Mouse (Mus musculus) R1 (cell line): ENCODE measurements around the gene Clmp.
A peak's percentile ranks its signal among the peaks of the same experiment; 100 is the strongest.

Experiments used
- DNase-seq: peaks from one replicate; pipeline ENCODE4 v3.0.0-alpha.2; 2018; ENCODE audit warnings: low read depth, low spot score

Gene Clmp

DNA sequence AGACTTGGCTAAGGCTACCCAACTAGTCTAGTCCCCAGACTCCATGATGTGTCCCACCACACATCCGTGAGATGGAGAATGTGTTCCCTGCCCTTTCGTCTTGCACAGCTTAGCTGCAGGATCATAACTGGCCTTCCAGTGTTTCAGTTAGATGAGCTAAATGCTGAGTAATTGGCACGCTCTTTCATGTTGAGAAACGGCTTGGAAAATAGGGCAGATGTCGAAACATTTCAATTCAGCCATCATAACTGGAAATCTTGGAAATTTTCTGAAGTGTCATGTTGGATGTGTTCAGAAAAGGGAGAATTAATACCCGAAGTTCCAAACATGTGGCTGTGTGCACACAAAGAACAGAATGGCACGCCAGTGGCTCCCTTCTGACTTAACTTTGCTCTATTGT, 4.7 kb downstream of the Clmp start:
- no peak for DNase-seq

DNA sequence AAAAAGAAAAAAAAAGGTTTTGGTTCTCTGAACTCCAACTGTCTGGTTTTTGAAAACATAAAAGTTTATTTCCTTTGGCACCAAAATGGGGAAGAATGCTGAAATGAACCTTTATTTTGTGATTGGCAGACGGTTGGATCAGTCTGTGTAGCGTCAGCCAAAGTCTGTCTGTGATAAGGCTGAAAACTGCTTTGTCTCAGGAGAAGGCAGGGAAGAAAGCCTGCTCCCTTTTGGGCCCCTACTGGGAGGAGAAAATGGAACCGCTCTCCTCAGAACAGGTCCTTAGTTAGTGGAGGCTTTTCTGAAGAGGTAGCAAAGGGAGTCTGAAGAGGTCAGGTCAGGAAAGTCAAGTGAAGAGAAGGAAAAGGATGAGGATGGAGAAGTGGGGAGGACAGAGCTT, 7.3 kb downstream of the Clmp start:
- DNase-seq: no peak

DNA sequence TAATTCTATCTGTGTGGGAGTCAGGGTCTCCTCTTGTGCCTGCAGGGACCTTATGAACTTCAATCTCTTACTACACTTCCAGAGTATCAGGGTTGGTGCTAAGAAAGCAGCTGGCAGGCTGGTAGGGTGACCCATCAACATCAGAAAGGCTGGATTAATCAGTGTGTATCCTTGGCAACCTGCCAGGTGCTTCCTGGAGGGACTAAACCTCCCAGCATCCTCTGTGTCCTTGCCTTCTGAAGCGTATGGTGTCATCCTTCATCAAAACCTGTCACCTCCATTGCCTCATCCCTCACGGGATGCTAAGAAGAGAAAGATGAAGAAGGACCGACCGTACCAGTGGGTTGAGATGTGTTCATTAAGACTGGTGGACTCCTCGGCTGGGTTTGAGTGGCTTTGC, 8.0 kb downstream of the Clmp start:
- DNase-seq: peak; percentile 11

DNA sequence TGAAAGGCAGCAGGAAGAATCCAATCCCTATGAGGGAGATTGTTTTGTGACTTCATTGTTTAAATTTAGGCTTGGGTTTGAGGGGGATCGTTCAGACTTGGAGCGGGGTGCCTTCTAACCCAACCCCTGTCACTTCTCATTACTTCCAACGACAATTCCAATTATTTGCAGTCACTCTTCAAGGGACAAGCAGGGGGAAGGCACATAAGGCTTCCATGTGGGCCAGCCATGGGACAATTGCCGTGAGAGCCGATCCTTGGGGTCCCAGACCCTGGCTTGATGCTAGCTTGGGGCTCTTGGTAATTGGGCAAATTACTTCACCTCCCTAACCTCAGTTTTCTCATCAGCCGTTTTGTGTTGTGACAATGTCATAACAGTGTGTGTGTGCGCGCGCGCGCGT, 8.5 kb downstream of the Clmp start:
- no peak for DNase-seq

DNA sequence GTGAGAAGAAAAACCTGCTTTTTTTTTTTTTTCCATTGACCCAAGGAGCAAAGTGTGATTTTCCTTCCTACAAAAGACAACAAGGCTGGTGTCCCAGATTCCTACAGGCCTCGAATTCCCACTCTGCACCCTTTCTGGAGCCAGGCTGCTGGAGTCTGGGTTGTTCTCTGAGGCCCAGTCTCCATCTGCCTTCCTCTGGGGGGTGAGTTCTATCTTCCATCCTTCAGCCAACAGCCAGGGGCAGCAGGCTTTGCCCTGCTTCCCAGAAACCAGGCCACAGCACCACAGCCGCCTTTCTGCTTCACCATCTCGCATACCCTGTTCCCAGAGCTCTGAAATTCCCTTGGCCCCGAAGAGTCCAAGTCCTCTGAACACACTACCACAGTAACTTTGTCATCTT, 10.3 kb downstream of the Clmp start:
- no peak for DNase-seq

DNA sequence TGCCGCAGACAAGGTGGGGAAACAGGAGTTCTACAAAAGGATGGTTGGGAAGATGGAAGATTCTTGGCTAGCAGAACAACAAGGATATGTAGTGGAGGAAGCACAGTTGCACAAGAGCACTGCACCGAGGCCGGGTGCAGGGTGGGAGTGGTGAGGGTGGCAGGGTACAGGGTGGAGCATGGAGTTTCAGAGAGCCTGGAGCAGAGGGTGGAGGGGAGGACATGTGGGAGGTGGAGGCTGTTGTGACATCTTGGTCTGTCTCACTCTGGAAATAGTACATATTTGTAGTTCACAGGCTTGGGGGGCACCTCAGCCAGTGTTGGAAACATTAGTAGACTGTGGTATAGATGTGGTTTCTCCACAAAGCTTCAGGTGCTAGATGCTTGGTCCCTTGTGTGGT, 13.4 kb downstream of the Clmp start:
- no peak for DNase-seq

DNA sequence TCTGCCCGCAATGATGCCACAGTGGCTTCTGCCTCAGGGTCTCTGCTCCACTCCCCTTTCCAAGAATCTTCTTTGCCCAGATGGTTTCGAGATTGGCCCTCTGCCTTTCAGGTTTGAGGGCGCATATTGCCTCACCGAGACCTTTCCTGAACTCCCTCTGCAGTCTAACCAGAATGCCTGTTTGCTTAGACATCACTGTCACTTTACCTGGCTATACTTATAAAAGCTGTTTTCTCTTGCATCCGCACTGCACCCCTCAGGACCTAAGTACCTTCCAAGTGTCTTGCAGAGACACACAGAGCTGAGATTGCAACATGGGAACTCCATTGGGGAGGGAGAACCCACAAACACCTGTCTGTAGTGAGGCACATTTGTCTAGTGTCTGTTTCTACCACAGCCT, 14.5 kb downstream of the Clmp start:
- no peak for DNase-seq

DNA sequence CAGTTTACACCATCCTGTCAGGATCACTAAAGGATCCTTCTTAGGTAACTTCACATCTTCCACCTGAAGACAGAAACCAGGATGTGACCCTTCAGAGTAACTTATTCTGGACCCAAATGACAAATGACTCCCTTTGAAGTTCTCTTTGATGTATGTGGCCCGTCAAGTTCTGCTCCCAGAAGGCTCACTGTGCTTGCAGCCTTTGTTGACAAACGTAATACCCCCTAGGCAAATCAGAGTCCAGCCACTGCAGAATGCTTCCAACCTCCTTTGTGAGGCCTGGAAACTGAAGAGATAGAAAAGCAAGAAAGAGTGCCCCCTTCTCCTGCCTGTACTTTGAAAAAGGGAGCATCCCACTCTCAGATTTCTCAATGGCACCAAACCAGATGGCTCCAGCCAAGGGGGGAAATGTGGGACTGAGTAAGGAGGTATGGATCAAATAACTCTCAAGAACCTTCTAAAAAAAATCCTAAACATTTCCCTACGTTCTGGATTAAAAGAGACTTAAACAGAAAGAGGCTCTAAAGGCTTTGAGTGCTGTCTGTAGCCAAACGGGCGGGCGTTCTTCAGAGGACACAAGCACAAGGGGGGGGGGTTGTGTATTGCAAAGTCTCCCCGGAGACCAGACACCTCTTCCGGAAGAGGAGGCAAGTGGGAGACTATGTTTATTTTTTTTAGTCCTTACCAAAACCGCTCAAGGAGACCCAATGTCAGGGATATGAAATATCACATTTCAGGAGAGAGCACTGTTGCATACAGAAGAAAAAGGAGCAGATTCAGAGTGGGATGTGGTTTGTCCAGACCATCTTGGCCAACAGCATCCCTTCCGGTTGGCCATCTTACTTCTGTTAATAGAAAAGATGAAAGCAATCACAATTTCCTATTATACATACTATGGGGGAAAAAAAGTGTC, 18.9 kb downstream of the Clmp start:
- no peak for DNase-seq

DNA sequence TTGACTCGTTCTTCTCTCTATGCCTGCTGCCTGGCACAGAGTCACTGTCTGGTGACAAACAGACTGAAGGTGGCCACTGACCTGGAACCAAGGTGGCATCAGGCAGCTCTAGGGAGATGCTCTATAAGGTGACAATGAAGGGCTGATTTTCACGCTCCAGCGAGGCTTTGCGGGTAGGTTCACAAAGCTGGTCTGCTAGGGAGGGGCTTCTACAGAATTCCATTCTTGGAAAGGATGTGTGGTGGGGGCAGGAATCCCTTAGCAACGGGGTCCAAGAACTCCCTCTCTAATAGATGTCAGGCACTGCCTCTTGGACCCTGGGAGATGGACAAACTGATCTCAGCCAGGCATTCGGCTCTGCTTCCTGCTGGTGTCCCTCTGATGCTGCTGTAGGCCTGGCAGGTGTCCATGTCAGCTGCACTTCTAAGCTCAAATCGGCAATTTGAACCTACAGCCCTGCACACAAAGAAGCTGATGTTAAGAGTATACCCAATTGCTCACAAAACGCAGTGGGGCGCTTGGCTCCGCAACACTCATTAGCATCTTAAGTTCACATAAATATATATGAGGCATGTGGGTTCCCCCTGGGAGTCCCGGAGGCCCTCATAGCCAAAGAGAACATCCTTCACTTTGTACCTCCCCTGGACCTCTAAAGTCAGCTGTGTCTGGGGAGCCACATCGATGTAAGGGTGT, 22.8 kb downstream of the Clmp start:
- no peak for DNase-seq

DNA sequence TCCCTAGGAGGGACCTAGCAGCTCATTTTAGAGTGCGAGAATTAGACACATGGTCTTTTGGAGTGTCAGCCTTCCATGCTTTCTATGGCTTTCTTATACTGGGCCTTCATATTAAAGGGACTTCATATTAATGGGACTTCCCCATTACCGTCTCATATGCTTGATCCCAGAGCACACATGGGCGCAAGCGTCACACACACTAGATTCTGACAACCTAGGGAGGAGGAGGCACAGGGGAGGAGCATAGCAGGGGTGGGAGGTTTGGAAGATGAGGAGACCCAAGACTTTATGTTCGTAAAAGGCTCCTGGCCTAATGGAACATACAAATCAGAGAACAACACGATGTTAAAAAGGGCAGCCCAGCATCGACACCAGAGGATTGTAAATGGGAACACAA, 23.4 kb downstream of the Clmp start:
- DNase-seq: no peak

DNA sequence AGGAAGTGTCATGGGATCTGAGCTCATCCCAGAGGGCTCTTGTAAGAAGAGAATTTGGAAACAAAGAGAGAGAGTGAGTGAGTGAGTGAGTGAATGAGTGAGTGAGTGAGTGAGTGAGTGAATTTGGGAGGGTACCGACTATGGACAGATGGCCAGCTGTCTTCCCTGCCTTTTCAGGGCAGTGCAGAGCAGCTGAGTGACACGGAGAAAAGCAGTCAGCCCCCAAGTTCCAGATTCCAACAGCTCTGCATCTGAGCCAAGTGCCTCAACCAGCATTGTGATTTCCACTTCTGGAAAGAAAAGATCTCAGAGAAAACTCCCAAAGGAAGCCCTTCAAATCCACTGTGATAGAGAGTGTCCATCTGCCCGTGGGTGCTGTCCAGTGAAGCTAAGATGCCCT, 23.8 kb downstream of the Clmp start:
- no peak for DNase-seq

DNA sequence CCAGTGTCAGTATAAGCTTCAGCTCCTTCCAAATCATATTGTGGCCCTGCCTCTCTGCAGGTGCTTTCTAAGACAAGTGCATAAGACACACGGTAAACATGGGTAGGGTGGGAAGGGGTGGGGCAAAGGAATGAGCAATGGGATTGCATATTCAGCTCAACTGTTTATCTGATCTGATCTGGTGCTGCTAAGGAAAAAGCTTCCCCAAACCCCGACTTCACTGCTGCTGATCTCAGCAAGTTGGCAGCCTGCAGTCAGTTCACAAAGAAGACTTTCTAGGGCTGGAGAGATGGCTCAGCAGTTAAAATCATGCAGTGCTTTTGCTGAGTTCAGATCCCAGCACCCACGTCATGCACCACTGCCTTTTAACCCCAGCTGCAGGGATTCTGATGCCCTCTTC, 24.2 kb downstream of the Clmp start:
- no peak for DNase-seq

DNA sequence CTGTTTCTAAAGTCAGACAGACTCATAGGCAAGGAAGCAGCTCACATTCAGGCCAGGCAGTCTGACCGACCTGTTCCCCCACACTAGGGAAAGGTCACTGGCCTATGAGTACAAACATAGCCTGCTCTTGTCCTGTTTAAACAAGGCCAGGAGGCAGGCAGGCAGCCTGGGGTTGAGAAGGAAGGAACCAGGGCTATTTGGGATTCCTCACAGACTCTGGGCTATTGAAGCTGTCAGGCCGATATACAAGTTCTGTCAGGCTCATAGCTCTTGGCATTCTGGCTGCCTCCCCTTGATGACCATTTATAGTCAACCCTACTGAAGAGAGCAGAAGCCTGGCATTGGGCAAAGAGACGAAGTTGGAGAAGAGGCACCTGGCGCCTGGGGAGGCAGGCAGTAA, 25.9 kb downstream of the Clmp start:
- no peak for DNase-seq

DNA sequence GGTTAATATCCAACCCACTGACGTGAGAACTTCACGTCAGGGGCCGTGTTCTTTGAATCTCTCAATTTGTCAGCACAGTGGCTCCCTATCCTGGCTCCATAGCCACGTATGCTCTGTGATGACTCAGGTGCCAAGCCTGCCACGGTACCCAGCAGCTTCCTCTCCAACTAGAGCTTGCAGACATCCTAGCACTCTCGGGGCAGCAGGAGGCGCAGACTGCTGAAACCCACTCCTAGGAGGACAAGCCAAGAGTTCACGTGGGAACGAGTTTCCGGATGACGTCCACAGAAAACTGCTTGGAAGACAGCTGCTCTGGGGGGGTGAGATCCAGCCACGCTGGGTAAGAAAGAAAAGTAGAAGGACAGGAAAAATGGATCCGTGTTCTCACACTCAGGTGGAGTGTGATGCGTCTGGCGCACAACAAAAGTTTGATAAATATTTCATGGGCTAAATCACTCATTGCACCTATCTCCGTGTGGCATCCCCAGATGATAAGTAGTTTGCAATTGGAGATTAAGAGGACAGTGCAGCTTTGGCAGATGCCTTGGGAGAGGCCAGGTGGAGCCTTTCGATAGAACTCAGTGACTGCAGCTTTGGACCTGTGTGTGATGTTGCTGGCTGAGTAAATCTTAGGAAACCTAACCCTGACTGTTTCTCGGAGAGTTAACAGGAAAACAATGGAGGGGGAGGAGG, 31.6 kb downstream of the Clmp start:
- DNase-seq: no peak

DNA sequence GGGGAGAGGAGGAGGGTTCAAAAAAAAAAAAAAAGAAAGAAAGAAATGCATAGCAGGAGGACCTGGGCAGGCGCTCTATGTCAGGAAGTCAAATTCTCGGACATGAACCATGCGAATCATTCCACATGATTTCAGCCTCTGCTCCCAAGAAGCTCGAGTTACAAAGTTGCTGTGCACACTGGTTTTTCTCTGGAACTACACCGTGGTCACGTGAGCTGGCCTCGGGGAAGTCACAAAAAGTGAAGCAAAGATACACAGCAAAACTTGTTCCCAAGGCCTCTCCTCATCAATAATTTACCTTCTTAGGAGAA, 32.1 kb downstream of the Clmp start:
- no peak for DNase-seq

DNA sequence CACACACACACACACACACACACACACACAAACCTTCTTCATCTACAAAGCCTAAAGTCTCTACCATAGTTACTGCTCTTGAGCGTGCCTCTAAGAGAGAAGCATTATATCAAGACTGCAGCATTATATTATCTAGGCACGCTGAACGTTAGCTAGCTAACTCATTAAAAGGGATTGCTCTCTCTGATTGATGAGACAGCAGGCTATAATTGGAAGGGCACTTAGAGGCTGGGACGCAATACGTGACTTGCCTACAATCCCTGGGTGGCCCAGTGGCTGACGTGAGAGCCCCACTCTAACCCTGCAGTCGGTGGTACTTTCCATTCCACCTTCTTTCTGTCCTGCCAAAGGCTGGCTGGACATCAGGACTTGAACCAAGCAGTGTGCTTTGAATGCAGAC, 35.1 kb downstream of the Clmp start:
- DNase-seq: no peak

DNA sequence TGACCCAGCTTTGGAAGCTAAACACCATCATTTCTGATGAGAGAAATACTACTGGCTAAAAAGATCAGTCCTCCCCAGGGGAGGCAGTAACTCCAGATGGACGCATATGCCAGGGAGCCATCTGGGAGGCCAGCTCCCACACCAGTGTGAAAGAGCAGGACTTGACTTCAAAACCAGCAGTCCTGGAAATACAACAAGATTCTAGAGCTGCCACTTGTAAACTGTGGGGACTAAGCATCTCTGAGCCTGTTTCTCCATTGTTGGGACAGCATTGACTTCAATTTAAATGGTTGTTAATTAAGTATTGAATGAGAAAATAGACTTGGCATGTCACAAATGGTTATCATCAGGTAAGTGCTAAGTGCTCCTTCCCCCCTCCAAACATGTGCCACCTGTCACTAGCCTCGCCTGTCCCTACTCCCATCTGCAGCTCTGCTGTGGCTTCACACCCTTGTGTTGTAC, 37.6 kb downstream of the Clmp start:
- no peak for DNase-seq

DNA sequence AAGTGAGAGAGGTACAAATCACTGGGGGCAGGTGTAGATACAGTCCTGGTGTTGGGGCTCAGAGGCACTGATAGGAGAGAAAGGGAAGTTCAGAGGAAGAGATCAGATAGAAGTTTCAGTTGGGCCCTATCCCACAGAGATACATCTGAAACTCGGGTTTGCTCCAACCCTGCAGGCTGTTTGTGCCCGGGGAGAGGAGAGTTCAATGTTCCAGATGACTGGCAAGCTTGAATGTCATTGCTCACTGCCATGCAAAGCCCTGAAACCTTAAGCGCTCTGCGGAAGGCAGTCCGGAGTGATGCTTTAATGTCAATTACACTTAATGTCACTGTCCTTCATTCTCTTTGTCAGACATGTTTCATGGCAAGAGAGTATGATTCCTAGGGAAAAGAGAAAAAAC, 39.2 kb downstream of the Clmp start:
- DNase-seq: no peak

DNA sequence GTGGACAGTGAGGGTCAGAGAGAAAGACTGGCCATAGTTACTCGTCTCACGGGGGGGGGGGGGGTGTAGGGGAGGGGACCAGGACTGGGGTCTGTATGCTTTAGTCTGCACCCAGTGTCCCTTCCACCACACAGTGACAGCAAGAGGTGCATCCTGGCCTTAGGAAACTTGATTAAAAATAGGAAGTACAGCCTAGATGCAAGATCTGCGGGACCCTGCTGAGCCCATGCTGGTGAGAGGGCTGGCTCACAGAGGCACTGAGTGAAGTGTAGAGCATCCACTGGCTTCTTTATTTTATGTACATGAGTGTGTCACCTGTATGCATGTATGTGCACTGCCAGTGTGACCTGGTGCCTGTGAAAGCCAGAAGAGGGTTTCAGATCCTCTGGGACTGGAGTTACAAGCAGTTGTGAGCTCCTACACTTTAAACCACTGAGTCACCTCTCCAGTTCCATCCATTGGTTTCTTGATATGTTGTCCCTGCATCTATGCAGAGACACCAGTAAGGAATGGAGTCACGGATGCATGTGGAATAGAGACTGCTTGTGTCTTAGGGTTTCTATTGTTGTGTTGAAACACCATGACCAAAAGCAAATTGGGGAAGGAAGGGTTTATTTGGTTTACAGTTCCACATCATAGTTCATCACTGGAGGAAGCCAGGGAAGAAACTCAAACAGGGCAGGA, 41.5 kb downstream of the Clmp start:
- no peak for DNase-seq

DNA sequence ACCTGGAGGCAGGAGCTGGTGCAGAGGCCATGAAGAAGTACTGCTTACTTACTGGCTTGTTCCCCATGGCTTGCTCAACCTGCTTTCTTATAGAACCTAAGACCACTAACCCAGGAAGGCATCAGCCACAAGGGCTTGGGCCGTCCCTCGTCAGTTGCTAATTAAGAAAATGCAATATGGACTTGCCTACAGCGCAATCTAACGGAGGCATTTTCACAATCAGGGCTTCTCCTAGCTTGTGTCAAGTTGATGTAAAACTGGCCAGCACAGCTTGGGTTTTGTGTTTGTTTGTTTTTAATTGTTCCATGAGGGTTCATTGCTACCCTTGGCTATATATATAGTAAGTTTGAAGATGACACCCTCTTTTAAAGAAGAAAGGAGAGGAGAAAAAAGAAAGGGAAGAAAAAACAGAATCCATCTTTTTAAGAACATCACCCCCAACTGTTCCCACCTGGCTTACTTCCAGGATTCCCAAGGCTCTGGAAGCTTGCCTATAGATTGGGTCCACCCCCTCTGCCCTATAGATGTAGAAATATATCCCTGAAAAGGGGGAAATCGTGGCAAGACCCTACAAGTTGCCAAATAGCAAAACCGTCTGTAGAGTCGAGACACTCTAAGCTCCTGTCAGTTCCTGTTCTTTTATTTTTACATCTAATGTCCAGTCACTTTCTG, 42.2 kb downstream of the Clmp start:
- no peak for DNase-seq

DNA sequence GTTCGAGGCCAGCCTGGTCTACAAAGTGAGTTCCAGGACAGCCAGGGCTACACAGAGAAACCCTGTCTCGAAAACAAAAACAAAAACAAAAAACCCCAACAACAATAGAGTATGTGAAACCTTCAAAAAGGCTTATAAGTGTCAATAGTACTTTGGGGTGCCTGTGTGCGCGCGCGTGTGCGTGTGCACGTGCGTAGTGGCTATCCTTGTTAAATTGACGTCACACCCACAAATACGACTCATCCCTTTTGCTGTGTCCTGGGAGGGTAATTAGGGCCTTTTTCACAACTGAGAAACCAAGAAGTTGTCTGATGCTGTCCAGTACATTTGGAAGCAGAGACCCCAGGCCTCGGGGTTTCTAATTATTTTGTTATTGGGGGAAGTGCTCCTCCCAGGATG, 44.5 kb downstream of the Clmp start:
- no peak for DNase-seq
